Mouse (Mus musculus): ENCODE measurements around the gene Iscu. TPM values are rescaled to one million over a fixed set of nuclear protein-coding genes. Genes with fewer than 3 reads are reported as not detected.

The Iscu gene
- polyA plus RNA-seq, 1 experiment from 2014 or later, result 107 TPM

- no peak overlapping the region for H3K4me3 ChIP-seq (ENCODE audit: low read length)
- no peaks in the 10 kb centered on the region for H3K27me3 ChIP-seq (ENCODE audit: insufficient read depth, low read length)
- 33% methylated on average over 6 of the region's 6 CpGs for WGBS
- no peaks in the 10 kb centered on the region for H3K9me3 ChIP-seq (ENCODE audit: low read length)
- H3K4me2 ChIP-seq (replicated peaks; ENCODE audit: low read depth, low read length), result no peak overlapping the region
- no peak overlapping the region for H3K27ac ChIP-seq (ENCODE audit: low read length)
- H3K36me3 ChIP-seq (ENCODE audit: insufficient read depth, low read length), result no peaks in the 10 kb centered on the region
- no peak for ATAC-seq (ENCODE audit: low FRiP score, low TSS enrichment)
- H3K4me1 ChIP-seq (ENCODE audit: insufficient read depth, low read length), result peaks cover 22% of the 10 kb centered on the region
- H3K9ac ChIP-seq (replicated peaks; ENCODE audit: low read length), result no peak overlapping the region
These were observed 40.4 kb upstream of the Iscu start for GRCm38 (mm10) chr5:113732182-113732581.

DNA sequence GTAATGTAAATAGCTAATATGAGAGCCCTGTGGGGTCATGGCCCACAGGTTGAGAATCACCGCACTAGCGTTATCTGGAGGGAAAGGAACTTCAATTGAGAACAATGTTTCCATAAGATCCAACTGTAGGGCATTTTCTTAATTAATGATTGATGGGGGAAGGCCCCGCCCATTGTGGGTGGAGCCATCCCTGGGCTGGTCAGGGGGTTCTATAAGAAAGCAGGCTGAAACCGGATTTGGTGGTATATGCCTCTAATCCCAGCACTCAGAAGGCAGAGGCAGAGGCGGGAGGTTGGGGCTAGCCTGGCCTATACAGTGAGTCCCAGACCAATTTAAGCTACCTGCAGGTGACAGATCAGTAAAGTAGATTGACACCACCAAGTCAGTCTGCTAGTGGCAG, 38.2 kb upstream of the Iscu start:
- 66% methylated on average over 5 of the region's 5 CpGs for WGBS

DNA sequence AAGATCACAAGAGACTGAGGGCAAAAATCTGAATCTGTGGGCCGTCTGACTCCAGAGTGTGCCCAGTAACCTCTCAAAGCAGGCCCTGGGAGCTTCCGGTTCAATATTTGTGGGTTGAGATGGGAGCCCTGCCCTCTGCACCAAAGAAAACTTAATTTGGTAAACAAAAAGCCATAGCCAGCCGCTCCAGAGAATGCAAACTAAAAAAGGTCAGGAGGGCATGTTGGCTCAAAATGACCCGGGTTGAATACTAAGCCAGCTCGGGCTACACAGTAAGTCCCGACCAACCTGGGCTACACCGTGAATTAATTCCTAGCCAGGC, 37.6 kb upstream of the Iscu start:
- Histone ChIP-seq H3K9ac (replicated peaks; ENCODE audit: low read length) (peak overlapping the region; percentile 79), H3K27me3 (ENCODE audit: insufficient read depth, low read length) (no peaks in the 10 kb centered on the region), H3K9me3 (ENCODE audit: low read length) (no peaks in the 10 kb centered on the region), H3K4me1 (ENCODE audit: insufficient read depth, low read length) (peaks cover 23% of the 10 kb centered on the region), H3K27ac (ENCODE audit: low read length) (peak overlapping the region; percentile 93), H3K36me3 (ENCODE audit: insufficient read depth, low read length) (peaks cover 25% of the 10 kb centered on the region), H3K4me3 (ENCODE audit: low read length) (peak overlapping the region; percentile 75), H3K4me2 (replicated peaks; ENCODE audit: low read depth, low read length) (peak overlapping the region; percentile 75)
- whole genome bisulfite sequencing, result 32% methylated on average over 7 of the region's 7 CpGs
- no peak; the same call in 1 of the 2 replicates for ATAC-seq (ENCODE audit: low FRiP score, low TSS enrichment)

More for the DNA sequence above, 38.2 kb upstream of the Iscu start:
- no peaks in the 10 kb centered on the region for H3K9me3 ChIP-seq (ENCODE audit: low read length)
- H3K9ac ChIP-seq (replicated peaks; ENCODE audit: low read length), result no peak overlapping the region
- peaks cover 20% of the 10 kb centered on the region for H3K36me3 ChIP-seq (ENCODE audit: insufficient read depth, low read length)
- H3K27me3 ChIP-seq (ENCODE audit: insufficient read depth, low read length), result no peaks in the 10 kb centered on the region
- no peak overlapping the region; the same call in 1 of the 2 replicates for H3K27ac ChIP-seq (ENCODE audit: low read length)
- no peak overlapping the region for H3K4me2 ChIP-seq (replicated peaks; ENCODE audit: low read depth, low read length)
- no peak overlapping the region for H3K4me3 ChIP-seq (ENCODE audit: low read length)
- ATAC-seq (ENCODE audit: low FRiP score, low TSS enrichment), result no peak
- H3K4me1 ChIP-seq (ENCODE audit: insufficient read depth, low read length), result peaks cover 23% of the 10 kb centered on the region

DNA sequence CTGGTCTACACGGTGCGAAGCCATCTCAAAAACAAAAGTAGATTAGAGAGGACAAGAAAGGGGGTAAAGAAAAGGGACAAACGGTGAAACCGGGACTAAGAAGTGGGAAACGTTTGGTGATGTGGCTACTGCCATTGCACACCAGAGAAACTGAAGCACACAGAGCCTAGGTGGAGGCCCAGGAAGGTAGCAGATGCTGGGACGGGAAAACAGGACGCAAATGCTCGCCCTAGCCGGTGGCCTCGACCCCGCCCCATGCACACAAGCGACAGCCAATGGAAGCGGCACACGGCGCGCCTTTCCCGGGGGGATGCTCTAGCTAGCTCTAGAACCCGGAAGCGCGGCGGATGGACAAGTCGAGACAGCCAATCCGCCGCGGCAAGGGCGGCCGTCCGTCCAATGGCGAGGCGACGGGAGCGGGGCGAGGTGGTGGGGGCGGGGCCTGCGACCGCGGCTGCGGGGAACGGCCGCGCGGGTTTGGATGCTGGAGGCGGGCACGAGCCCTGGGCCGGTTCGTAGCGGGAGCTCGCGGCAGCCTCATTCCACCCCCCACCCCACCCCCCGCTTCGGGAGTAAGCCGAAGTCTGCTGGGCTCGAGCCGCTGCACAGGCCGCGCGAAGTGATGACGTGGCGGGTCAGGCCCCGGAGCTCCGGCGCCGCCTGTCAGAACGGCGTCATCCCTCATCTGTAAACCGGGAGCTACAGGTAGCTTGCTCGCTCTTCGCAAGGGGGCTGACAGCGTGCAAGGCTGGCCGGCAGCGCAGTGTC, 37.0 kb upstream of the Iscu start, which contains the start of gene Ficd:
TSS of gene Ficd (plus strand) at position 459 of the 768 bp plus-strand sequence.
- Histone ChIP-seq H3K4me3 (ENCODE audit: low read length) (peak within 1 kb of the TSS; percentile 75), H3K4me1 (ENCODE audit: insufficient read depth, low read length) (peaks cover 22% of the 10 kb centered on the region), H3K9me3 (ENCODE audit: low read length) (no peaks in the 10 kb centered on the region), H3K27ac (ENCODE audit: low read length) (peak within 1 kb of the TSS; percentile 93), H3K9ac (replicated peaks; ENCODE audit: low read length) (peak within 1 kb of the TSS; percentile 83), H3K4me2 (replicated peaks; ENCODE audit: low read depth, low read length) (peak within 1 kb of the TSS; percentile 95), H3K36me3 (ENCODE audit: insufficient read depth, low read length) (peaks cover 30% of the 10 kb centered on the region), H3K27me3 (ENCODE audit: insufficient read depth, low read length) (no peaks in the 10 kb centered on the region)
- WGBS, result under 1% methylated on average over 71 of the region's 71 CpGs
- peak; percentile 97 for ATAC-seq (ENCODE audit: low FRiP score, low TSS enrichment)

DNA sequence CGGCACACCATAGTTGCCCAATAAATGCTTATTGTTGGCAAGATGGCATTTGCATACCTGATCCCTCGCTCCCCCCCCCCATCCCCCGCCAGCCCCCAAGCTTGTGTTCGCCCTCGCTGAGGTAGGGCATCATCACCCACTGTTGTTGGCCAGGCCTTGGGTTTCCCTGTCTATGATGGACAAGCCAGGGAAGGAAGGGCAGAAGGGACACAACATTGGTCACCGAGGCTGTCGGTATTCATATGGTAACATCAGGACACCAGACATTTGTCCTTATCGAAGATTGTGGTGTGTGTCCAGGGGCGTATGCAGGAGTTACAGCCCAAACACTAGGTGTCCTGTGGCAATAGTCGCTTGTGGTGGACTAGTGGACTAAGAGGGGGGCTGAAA, 36.4 kb upstream of the Iscu start:
- ATAC-seq (ENCODE audit: low FRiP score, low TSS enrichment), result peak; percentile 17; the same call in 1 of the 2 replicates
- H3K9ac ChIP-seq (replicated peaks; ENCODE audit: low read length), result peak overlapping the region; percentile 83

GRCm38 (mm10) chr5:113736522-113737164, 35.9 kb upstream of the Iscu start:
- no peaks in the 10 kb centered on the region for H3K27me3 ChIP-seq (ENCODE audit: insufficient read depth, low read length)
- peak overlapping the region; percentile 75 for H3K4me3 ChIP-seq (ENCODE audit: low read length)
- H3K4me1 ChIP-seq (ENCODE audit: insufficient read depth, low read length), result peaks cover 18% of the 10 kb centered on the region
- H3K4me2 ChIP-seq (replicated peaks; ENCODE audit: low read depth, low read length), result peak overlapping the region; percentile 95
- ATAC-seq (ENCODE audit: low FRiP score, low TSS enrichment), result no peak
- 37% methylated on average over 15 of the region's 15 CpGs for WGBS
- peaks cover 39% of the 10 kb centered on the region for H3K36me3 ChIP-seq (ENCODE audit: insufficient read depth, low read length)
- H3K27ac ChIP-seq (ENCODE audit: low read length), result no peak overlapping the region
- H3K9ac ChIP-seq (replicated peaks; ENCODE audit: low read length), result peak overlapping the region; percentile 83
- H3K9me3 ChIP-seq (ENCODE audit: low read length), result no peaks in the 10 kb centered on the region

More for the DNA sequence above, 36.4 kb upstream of the Iscu start:
- Histone ChIP-seq H3K4me2 (replicated peaks; ENCODE audit: low read depth, low read length) (peak overlapping the region; percentile 95), H3K4me1 (ENCODE audit: insufficient read depth, low read length) (peaks cover 18% of the 10 kb centered on the region), H3K27ac (ENCODE audit: low read length) (peak overlapping the region; percentile 93), H3K4me3 (ENCODE audit: low read length) (peak overlapping the region; percentile 75), H3K36me3 (ENCODE audit: insufficient read depth, low read length) (peaks cover 35% of the 10 kb centered on the region), H3K9me3 (ENCODE audit: low read length) (no peaks in the 10 kb centered on the region), H3K27me3 (ENCODE audit: insufficient read depth, low read length) (no peaks in the 10 kb centered on the region)
- 3% methylated on average over 10 of the region's 10 CpGs for WGBS

GRCm38 (mm10) chr5:113737607-113738237, 34.8 kb upstream of the Iscu start:
- H3K27me3 ChIP-seq (ENCODE audit: insufficient read depth, low read length), result no peaks in the 10 kb centered on the region
- H3K9me3 ChIP-seq (ENCODE audit: low read length), result no peaks in the 10 kb centered on the region
- 90% methylated on average over 11 of the region's 11 CpGs for WGBS
- peaks cover 18% of the 10 kb centered on the region for H3K4me1 ChIP-seq (ENCODE audit: insufficient read depth, low read length)
- H3K4me2 ChIP-seq (replicated peaks; ENCODE audit: low read depth, low read length), result no peak overlapping the region
- H3K36me3 ChIP-seq (ENCODE audit: insufficient read depth, low read length), result peaks cover 46% of the 10 kb centered on the region
- H3K4me3 ChIP-seq (ENCODE audit: low read length), result no peak overlapping the region
- H3K9ac ChIP-seq (replicated peaks; ENCODE audit: low read length), result no peak overlapping the region
- H3K27ac ChIP-seq (ENCODE audit: low read length), result no peak overlapping the region
- ATAC-seq (ENCODE audit: low FRiP score, low TSS enrichment), result no peak

- no peak overlapping the region for H3K4me2 ChIP-seq (replicated peaks; ENCODE audit: low read depth, low read length)
- no peak overlapping the region for H3K9ac ChIP-seq (replicated peaks; ENCODE audit: low read length)
- no peak for ATAC-seq (ENCODE audit: low FRiP score, low TSS enrichment)
- H3K27ac ChIP-seq (ENCODE audit: low read length), result no peak overlapping the region
- no peak overlapping the region for H3K4me3 ChIP-seq (ENCODE audit: low read length)
- H3K4me1 ChIP-seq (ENCODE audit: insufficient read depth, low read length), result no peaks in the 10 kb centered on the region
- no peaks in the 10 kb centered on the region for H3K27me3 ChIP-seq (ENCODE audit: insufficient read depth, low read length)
- 0 out of 2 replicates have a peak, but pooled peaks cover 4% of the 10 kb centered on the region for H3K9me3 ChIP-seq (ENCODE audit: low read length)
- 97% methylated on average over 5 of the region's 5 CpGs for WGBS
- H3K36me3 ChIP-seq (ENCODE audit: insufficient read depth, low read length), result peaks cover 93% of the 10 kb centered on the region
These were observed 24.9 kb upstream of the Iscu start for GRCm38 (mm10) chr5:113747629-113748028.

- H3K4me3 ChIP-seq (ENCODE audit: low read length), result no peak overlapping the region
- WGBS, result 97% methylated on average over 13 of the region's 13 CpGs
- no peaks in the 10 kb centered on the region for H3K27me3 ChIP-seq (ENCODE audit: insufficient read depth, low read length)
- H3K36me3 ChIP-seq (ENCODE audit: insufficient read depth, low read length), result peaks cover 92% of the 10 kb centered on the region
- no peak for ATAC-seq (ENCODE audit: low FRiP score, low TSS enrichment)
- H3K4me1 ChIP-seq (ENCODE audit: insufficient read depth, low read length), result no peaks in the 10 kb centered on the region
- H3K27ac ChIP-seq (ENCODE audit: low read length), result no peak overlapping the region
- no peak overlapping the region for H3K9ac ChIP-seq (replicated peaks; ENCODE audit: low read length)
- no peak overlapping the region for H3K4me2 ChIP-seq (replicated peaks; ENCODE audit: low read depth, low read length)
- H3K9me3 ChIP-seq (ENCODE audit: low read length), result 0 out of 2 replicates have a peak, but pooled peaks cover 4% of the 10 kb centered on the region
These were observed 23.8 kb upstream of the Iscu start for GRCm38 (mm10) chr5:113748556-113749331.

Measured in kidney, embryonic 16.5 days (tissue).